Mouse (Mus musculus) layer of hippocampus, postnatal 36 days (tissue): ENCODE measurements around the gene Gm28539. TPM values are rescaled to one million over a fixed set of nuclear protein-coding genes. Genes with fewer than 3 reads are reported as not detected.
"Not testable (repeated sequence)": the region's sequence is repeated elsewhere in the genome, so short reads cannot be mapped to it uniquely, and the experiment has no call there.

ENCODE experiments used
- DNase-seq, 2 experiments: peaks; one replicate each; pipeline ENCODE4 v3.0.0; 2022
- total RNA-seq, 2 experiments: library from RNA; stranded (reverse); gene quantifications; 2 replicates each; pipeline ENCODE4 v1.2.3; 2021

The Gm28539 gene
- total RNA-seq, 2 experiments from 2014 or later = 5.4 to 12.2 TPM

GRCm38 (mm10) chr16:18969420-18970128, 133.2 kb downstream of the Gm28539 start:
- DNase-seq = peak in 1 of 2 experiments; percentile 9

- no peak for DNase-seq
Measured at GRCm38 (mm10) chr16:18970837-18971236, 134.5 kb downstream of the Gm28539 start.

GRCm38 (mm10) chr16:18975665-18976064, 139.3 kb downstream of the Gm28539 start:
- DNase-seq = not testable (repeated sequence)

GRCm38 (mm10) chr16:18976315-18976714, 139.9 kb downstream of the Gm28539 start:
- DNase-seq = no peak

- no peak for DNase-seq
Measured at GRCm38 (mm10) chr16:18986381-18986780, 150.0 kb downstream of the Gm28539 start.

- DNase-seq = no peak
Measured at GRCm38 (mm10) chr16:18986860-18987259, 150.5 kb downstream of the Gm28539 start.

- DNase-seq = not testable (repeated sequence)
Measured at GRCm38 (mm10) chr16:19002610-19003389, 166.4 kb downstream of the Gm28539 start.

- no peak for DNase-seq
Measured at GRCm38 (mm10) chr16:19003757-19004156, 167.4 kb downstream of the Gm28539 start.

- DNase-seq = no peak
Measured at GRCm38 (mm10) chr16:19005298-19005697, 168.9 kb downstream of the Gm28539 start.

Other genes with a start within 250 kb of the Gm28539 start
- 1 to 10 TPM; 1.3 to 1.5 TPM for gene Tbx1, start 245.9 kb upstream of the Gm28539 start, total RNA-seq
- gene Gp1bb, start 214.2 kb upstream of the Gm28539 start, total RNA-seq = 1 to 10 TPM in 1 of 2 experiments, under 1 TPM in 1; 0.85 to 1.2 TPM
- gene Gm49601, start 210.2 kb upstream of the Gm28539 start, total RNA-seq = 100 to 1,000 TPM; 172 to 185 TPM
- gene Sept5, start 206.6 kb upstream of the Gm28539 start, total RNA-seq = 100 to 1,000 TPM; 548 to 589 TPM
- 10 to 100 TPM; 42.0 to 47.4 TPM for gene Cldn5, start 59.7 kb upstream of the Gm28539 start, total RNA-seq
- gene Ufd1, start 24.8 kb upstream of the Gm28539 start, total RNA-seq = 100 to 1,000 TPM in 1 of 2 experiments, 10 to 100 TPM in 1; 99.9 to 104 TPM
- 1 to 10 TPM; 2.5 to 3.2 TPM for gene Cdc45, start 24.6 kb upstream of the Gm28539 start, total RNA-seq
- gene 2510002D24Rik, start within 50 bp of the Gm28539 start, total RNA-seq = 10 to 100 TPM; 24.4 to 27.5 TPM
- 10 to 100 TPM; 31.8 to 32.3 TPM for gene Mrpl40, start 40.3 kb downstream of the Gm28539 start, total RNA-seq
- gene Hira, start 40.5 kb downstream of the Gm28539 start, total RNA-seq = 10 to 100 TPM; 68.6 to 88.1 TPM